Mouse (Mus musculus): ENCODE measurements at regions not wholly inside any gene's neighbourhood (a gene's known extent, or its start where the extent isn't known, plus 50 kb on each side); places are given as distances from the start of the nearest gene placed in this dataset.
A peak's percentile ranks its signal among the peaks of the same experiment; 100 is the strongest.

DNA sequence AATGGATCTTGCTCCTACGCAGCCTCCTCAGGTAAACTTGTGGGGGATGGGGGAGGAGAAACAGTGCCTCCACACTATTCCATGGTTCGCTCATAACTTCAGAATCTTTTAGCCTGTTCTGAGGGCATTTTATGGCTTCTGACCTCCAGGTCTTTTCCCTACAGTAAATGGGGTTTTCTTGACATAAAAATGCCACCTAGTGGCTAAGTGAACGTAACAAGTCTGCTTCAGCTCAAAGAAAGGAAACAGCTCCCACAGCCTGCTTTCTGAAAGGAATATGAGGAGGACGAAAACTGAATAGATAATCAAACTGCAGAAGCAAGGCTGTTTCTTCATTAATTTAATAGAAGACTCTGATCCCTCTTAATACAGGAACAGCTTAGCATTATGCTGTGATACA is 148.3 kb downstream of the Cd55b start:
- Histone ChIP-seq H3K9ac (ENCODE audit: insufficient read depth, low read depth) (no peak overlapping the region), H3K36me3 (replicated peaks in 1 of 2; ENCODE audit: control insufficient read depth in 1 of 2, insufficient read depth in 1 of 2, low read length in 1 of 2) (no peaks in the 10 kb centered on the region), H3K4me1 (ENCODE audit: control insufficient read depth in 1 of 2, insufficient read depth in 2 of 2) (peaks cover 3 to 16% of the 10 kb centered on the region in 2 experiments), H3K79me2 (replicated peaks; ENCODE audit: control insufficient read depth, extremely low read depth, insufficient read depth, poor library complexity, severe bottlenecking) (no peaks in the 10 kb centered on the region), H3K9me3 (replicated peaks; ENCODE audit: low read length) (no peaks in the 10 kb centered on the region), H3K27ac (ENCODE audit: insufficient read depth, low read depth) (no peak overlapping the region), H3K4me2 (ENCODE audit: insufficient read depth, low read depth, poor library complexity, severe bottlenecking) (no peak overlapping the region), H3K4me3 (replicated peaks in 1 of 3; ENCODE audit: low read depth in 2 of 3, low read length in 2 of 3, poor library complexity in 1 of 3) (no peak overlapping the region), H3K27me3 (replicated peaks) (no peaks in the 10 kb centered on the region)
- dilution Hi-C loops (cut with MboI; ENCODE audit: extremely low pct_ligation_motif_present, extremely low pct_unique_long_range_greater_than_20kb, low sequenced_read_pairs) (no loop called here), in situ Hi-C loops (cut with MboI; ENCODE audit: low pct_ligation_motif_present, low pct_unique_long_range_greater_than_20kb, low sequenced_read_pairs) (no loop called here)
- TF ChIP-seq SMC3 (IDR thresholded peaks at IDR 0.05; ENCODE audit: low read depth, low read length): peak; percentile 37
- TF ChIP-seq USF1 (IDR thresholded peaks at IDR 0.05; ENCODE audit: low read depth, low read length): no peak
- peak; percentile 33 to 65; a peak in 3 of 4 replicates for TF ChIP-seq CTCF (conservative IDR thresholded peaks at IDR 0.05 in 1 of 2, IDR thresholded peaks at IDR 0.05 in 1 of 2; ENCODE audit: low read depth in 2 of 2, low read length in 2 of 2)
- TF ChIP-seq ETS1 (conservative IDR thresholded peaks at IDR 0.05; ENCODE audit: low read depth, low read length): no peak
- TF ChIP-seq RAD21 (IDR thresholded peaks at IDR 0.05; ENCODE audit: low read depth, low read length): peak; percentile 36
- TF ChIP-seq GABPA (IDR thresholded peaks at IDR 0.05; ENCODE audit: insufficient replicate concordance, low read depth, low read length): no peak
- peak; percentile 27 for DNase-seq (ENCODE audit: extremely low read depth)

DNA sequence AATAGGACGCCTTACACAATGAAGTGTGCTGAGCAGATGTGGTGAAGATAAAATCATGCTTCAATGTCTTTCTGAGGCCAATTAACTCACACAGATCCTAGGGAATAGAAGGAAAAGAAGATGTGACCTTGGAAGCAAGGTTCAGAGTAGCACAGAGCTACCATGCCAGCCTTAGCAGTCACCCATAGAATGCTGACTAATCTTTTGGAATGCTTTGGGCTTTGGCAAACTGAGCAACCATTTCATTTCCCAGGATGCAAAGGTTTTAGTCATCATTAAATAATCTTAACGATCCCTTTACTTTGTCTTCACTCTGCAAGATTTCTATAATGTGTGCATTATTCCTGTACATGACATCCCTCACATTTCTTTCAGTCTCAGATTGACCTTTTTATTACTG is 152.4 kb downstream of the Cd55b start:
- Histone ChIP-seq H3K9ac (ENCODE audit: insufficient read depth, low read depth) (no peak overlapping the region), H3K4me2 (ENCODE audit: insufficient read depth, low read depth, poor library complexity, severe bottlenecking) (no peak overlapping the region), H3K9me3 (replicated peaks; ENCODE audit: low read length) (no peaks in the 10 kb centered on the region), H3K36me3 (replicated peaks in 1 of 2; ENCODE audit: control insufficient read depth in 1 of 2, insufficient read depth in 1 of 2, low read length in 1 of 2) (no peaks in the 10 kb centered on the region), H3K27ac (ENCODE audit: insufficient read depth, low read depth) (no peak overlapping the region), H3K79me2 (replicated peaks; ENCODE audit: control insufficient read depth, extremely low read depth, insufficient read depth, poor library complexity, severe bottlenecking) (no peaks in the 10 kb centered on the region), H3K27me3 (replicated peaks) (no peaks in the 10 kb centered on the region), H3K4me3 (replicated peaks in 1 of 3; ENCODE audit: low read depth in 2 of 3, low read length in 2 of 3, poor library complexity in 1 of 3) (no peak overlapping the region), H3K4me1 (ENCODE audit: control insufficient read depth in 1 of 2, insufficient read depth in 2 of 2) (peaks cover 3 to 18% of the 10 kb centered on the region in 2 experiments)
- DNase-seq (ENCODE audit: extremely low read depth): no peak
- in situ Hi-C loops (cut with MboI; ENCODE audit: low pct_ligation_motif_present, low pct_unique_long_range_greater_than_20kb, low sequenced_read_pairs): no loop called here
- TF ChIP-seq MXI1 (IDR thresholded peaks at IDR 0.05; ENCODE audit: low read depth, low read length) (no peak), CHD2 (IDR thresholded peaks at IDR 0.05; ENCODE audit: low read length) (no peak), ZKSCAN1 (IDR thresholded peaks at IDR 0.05; ENCODE audit: borderline replicate concordance, low read depth, low read length) (no peak), RCOR1 (conservative IDR thresholded peaks at IDR 0.05; ENCODE audit: low read depth, low read length) (no peak), KAT2A (IDR thresholded peaks at IDR 0.05; ENCODE audit: insufficient replicate concordance, low read length) (no peak), USF2 (conservative IDR thresholded peaks at IDR 0.05; ENCODE audit: low read depth, low read length) (no peak), MYC (IDR thresholded peaks at IDR 0.05; ENCODE audit: low read depth, low read length) (no peak), JUN (IDR thresholded peaks at IDR 0.05; ENCODE audit: insufficient read depth, low read depth, low read length) (no peak), ZC3H11A (IDR thresholded peaks at IDR 0.05; ENCODE audit: low read depth, low read length) (no peak), ELF1 (IDR thresholded peaks at IDR 0.05; ENCODE audit: low read depth, low read length) (no peak), ETS1 (conservative IDR thresholded peaks at IDR 0.05; ENCODE audit: low read depth, low read length) (no peak), PAX5 (IDR thresholded peaks at IDR 0.05; ENCODE audit: low read length) (no peak), CHD1 (IDR thresholded peaks at IDR 0.05; ENCODE audit: low read depth, low read length) (no peak), MAZ (IDR thresholded peaks at IDR 0.05; ENCODE audit: low read depth, low read length) (no peak)
- dilution Hi-C loops (cut with MboI; ENCODE audit: extremely low pct_ligation_motif_present, extremely low pct_unique_long_range_greater_than_20kb, low sequenced_read_pairs): no loop called here
